Mouse (Mus musculus): ENCODE data around the gene Irf2bpl. TPM values are rescaled to one million over a fixed set of nuclear protein-coding genes. Genes with fewer than 3 reads are reported as not detected.

The Irf2bpl gene
- 10 to 100 TPM; 61.7 to 72.0 (median 66.8) TPM for total RNA-seq (2022)

GRCm38 (mm10) chr12:86884197-86885058, at the start of gene Irf2bpl:
Gene Irf2bpl (minus strand): TSS chr12:86884798.
- DNase-seq (ENCODE audit: low spot score in 2 of 2), result peak; percentile 95 to 99

- no peak for DNase-seq (ENCODE audit: low spot score in 2 of 2)
Observed at GRCm38 (mm10) chr12:86932575-86932952, 48.0 kb upstream of the Irf2bpl start.

GRCm38 (mm10) chr12:86931919-86932574, 47.4 kb upstream of the Irf2bpl start:
- no peak for DNase-seq (ENCODE audit: low spot score in 2 of 2)

- DNase-seq (ENCODE audit: low spot score in 2 of 2), result no peak
Observed at GRCm38 (mm10) chr12:86930934-86931729, 46.5 kb upstream of the Irf2bpl start.

GRCm38 (mm10) chr12:86923837-86924236, 39.2 kb upstream of the Irf2bpl start:
- DNase-seq (ENCODE audit: low spot score in 2 of 2), result peak; percentile 67 to 82

GRCm38 (mm10) chr12:86918983-86919722, 34.6 kb upstream of the Irf2bpl start:
- DNase-seq (ENCODE audit: low spot score in 2 of 2), result no peak

GRCm38 (mm10) chr12:86918361-86918967, 33.9 kb upstream of the Irf2bpl start:
- no peak for DNase-seq (ENCODE audit: low spot score in 2 of 2)

GRCm38 (mm10) chr12:86916796-86917573, 32.4 kb upstream of the Irf2bpl start:
- DNase-seq (ENCODE audit: low spot score in 2 of 2), result no peak

- no peak for DNase-seq (ENCODE audit: low spot score in 2 of 2)
Observed at GRCm38 (mm10) chr12:86915617-86916016, 31.0 kb upstream of the Irf2bpl start.

GRCm38 (mm10) chr12:86914756-86915155, 30.2 kb upstream of the Irf2bpl start:
- no peak for DNase-seq (ENCODE audit: low spot score in 2 of 2)

- no peak for DNase-seq (ENCODE audit: low spot score in 2 of 2)
Observed at GRCm38 (mm10) chr12:86914351-86914750, 29.8 kb upstream of the Irf2bpl start.

- DNase-seq (ENCODE audit: low spot score in 2 of 2), result no peak
Observed at GRCm38 (mm10) chr12:86912335-86913093, 27.9 kb upstream of the Irf2bpl start.

- DNase-seq (ENCODE audit: low spot score in 2 of 2), result peak in 1 of 2 experiments; percentile 64
Observed at GRCm38 (mm10) chr12:86911482-86911931, 26.9 kb upstream of the Irf2bpl start.

GRCm38 (mm10) chr12:86906395-86906794, 21.8 kb upstream of the Irf2bpl start:
- DNase-seq (ENCODE audit: low spot score in 2 of 2), result peak; percentile 77 to 86

- no peak for DNase-seq (ENCODE audit: low spot score in 2 of 2)
Observed at GRCm38 (mm10) chr12:86905876-86906275, 21.3 kb upstream of the Irf2bpl start.

- no peak for DNase-seq (ENCODE audit: low spot score in 2 of 2)
Observed at GRCm38 (mm10) chr12:86905203-86905602, 20.6 kb upstream of the Irf2bpl start.

- DNase-seq (ENCODE audit: low spot score in 2 of 2), result no peak
Observed at GRCm38 (mm10) chr12:86903828-86904806, 19.5 kb upstream of the Irf2bpl start.
